9 mouse cellular contexts compared by ENCODE assay signal in genomic region chr16:56175867-56176581, GRCm38 (mm10). TPM values are rescaled to one million over a fixed set of nuclear protein-coding genes. Genes with fewer than 3 reads are reported as not detected.
DNase-seq lines count a peak whose midpoint lies in the region; ATAC-seq and TF ChIP-seq lines count a peak whose summit lies in the region.
"Had no signal": no experiment of that assay in that cellular context is flagged by ENCODE, and none has a peak within 500 bp of the region (broad histone marks: within the 10 kb centered on the region; RNA-seq: fewer than 3 reads in every experiment).

No protein-coding gene starts in this region.

- H3K4me3 ChIP-seq in layer of hippocampus, adult 2 months: no peak overlapping the region
- H3K4me3 ChIP-seq in MEL (ENCODE audit: control insufficient read depth in 1 of 2, insufficient read depth in 1 of 2, low read depth in 2 of 2, low read length in 2 of 2): no peak overlapping the region
- no peak overlapping the region for H3K4me3 ChIP-seq in embryonic facial prominence, embryonic 11.5 days (ENCODE audit: low read depth, low read length)
- H3K4me3 ChIP-seq: heart, embryonic 13.5 days had no signal

- no peak for TF ChIP-seq POLR2A in MEL (IDR thresholded peaks at IDR 0.05; ENCODE audit: control insufficient read depth in 1 of 2, insufficient read depth in 1 of 2, low read depth in 1 of 2, low read length in 2 of 2, poor library complexity in 1 of 2)

- peak; percentile 39 for TF ChIP-seq RAD21 in MEL (IDR thresholded peaks at IDR 0.05; ENCODE audit: low read depth, low read length)

- no peak overlapping the region for H3K9ac ChIP-seq in MEL (ENCODE audit: control insufficient read depth, low read depth, low read length, poor library complexity, severe bottlenecking)
- no peak overlapping the region for H3K9ac ChIP-seq in embryonic facial prominence, embryonic 11.5 days (replicated peaks; ENCODE audit: low read length)
- H3K9ac ChIP-seq: heart, embryonic 13.5 days had no signal

- H3K27me3 ChIP-seq in MEL (ENCODE audit: control insufficient read depth in 1 of 2, insufficient read depth in 2 of 2, low read length in 2 of 2): no peaks in the 10 kb centered on the region
- H3K27me3 ChIP-seq in embryonic facial prominence, embryonic 11.5 days (ENCODE audit: control insufficient read depth, insufficient read depth, low read length): no peaks in the 10 kb centered on the region
- H3K27me3 ChIP-seq: heart, embryonic 13.5 days had no signal

- peaks cover 0 to 8% of the 10 kb centered on the region in 2 experiments; a peak in 2 of 4 replicates for H3K36me3 ChIP-seq in MEL (ENCODE audit: control insufficient read depth in 1 of 2, insufficient read depth in 2 of 2, low read length in 2 of 2)
- peaks cover 6% of the 10 kb centered on the region for H3K36me3 ChIP-seq in embryonic facial prominence, embryonic 11.5 days (replicated peaks; ENCODE audit: control insufficient read depth, insufficient read depth, low read depth, low read length)

- no peaks in the 10 kb centered on the region for H3K9me3 ChIP-seq in MEL (replicated peaks; ENCODE audit: insufficient read depth, low read length)
- no peaks in the 10 kb centered on the region for H3K9me3 ChIP-seq in embryonic facial prominence, embryonic 11.5 days (replicated peaks; ENCODE audit: control insufficient read depth, low read length)
- H3K9me3 ChIP-seq: heart, embryonic 13.5 days had no signal

- no peak for TF ChIP-seq EP300 in MEL (IDR thresholded peaks at IDR 0.05; ENCODE audit: low read depth in 1 of 2, low read length in 2 of 2)

- 71% methylated on average over 8 of the region's 8 CpGs for WGBS in embryonic facial prominence, embryonic 11.5 days

- H3K4me1 ChIP-seq in MEL (ENCODE audit: control insufficient read depth in 1 of 2, insufficient read depth in 2 of 2, low read length in 2 of 2): no peaks in the 10 kb centered on the region
- H3K4me1 ChIP-seq in embryonic facial prominence, embryonic 11.5 days (ENCODE audit: control insufficient read depth, insufficient read depth, low read length): no peaks in the 10 kb centered on the region
- H3K4me1 ChIP-seq: heart, embryonic 13.5 days had no signal

- peak; percentile 52 for DNase-seq in adrenal gland, postnatal 14 days
- DNase-seq in adrenal gland, adult 8-10 months: no peak
- no peak for DNase-seq in layer of hippocampus, adult 2 months (ENCODE audit: low spot score in 2 of 2)
- DNase-seq in layer of hippocampus, adult 18-20 months (ENCODE audit: low spot score in 2 of 2): no peak
- peak; percentile 52 for DNase-seq in MEL (ENCODE audit: low read depth, low spot score)
- peak; percentile 10 for DNase-seq in embryonic facial prominence, embryonic 11.5 days (ENCODE audit: low spot score)
- DNase-seq in testis, postnatal 10 days (ENCODE audit: low spot score): peak; percentile 54
- no peak for DNase-seq in frontal cortex, postnatal 36 days (ENCODE audit: low spot score in 2 of 2)

- no peak overlapping the region for H3K27ac ChIP-seq in layer of hippocampus, adult 2 months
- H3K27ac ChIP-seq in MEL (ENCODE audit: control insufficient read depth, low read depth, low read length): no peak overlapping the region
- no peak overlapping the region for H3K27ac ChIP-seq in embryonic facial prominence, embryonic 11.5 days (replicated peaks; ENCODE audit: low read depth, low read length)
- H3K27ac ChIP-seq: heart, embryonic 13.5 days had no signal

- peak; percentile 54 for TF ChIP-seq CTCF in layer of hippocampus, adult 2 months (conservative IDR thresholded peaks at IDR 0.05)
- TF ChIP-seq CTCF in MEL (IDR thresholded peaks at IDR 0.05 in 2 of 3, conservative IDR thresholded peaks at IDR 0.05 in 1 of 3; ENCODE audit: control insufficient read depth in 1 of 3, insufficient read depth in 1 of 3, low read depth in 2 of 3, low read length in 3 of 3, poor library complexity in 1 of 3, severe bottlenecking in 1 of 3): peak; percentile 45 to 50 (median 46)

- no peak overlapping the region for H3K4me2 ChIP-seq in embryonic facial prominence, embryonic 11.5 days (ENCODE audit: low read depth, low read length)
- H3K4me2 ChIP-seq: heart, embryonic 13.5 days had no signal

- ATAC-seq in embryonic facial prominence, embryonic 11.5 days (replicated peaks; ENCODE audit: insufficient number of reproducible peaks, low FRiP score, low TSS enrichment, low read depth): no peak

- H3K79me2 ChIP-seq in MEL (ENCODE audit: control insufficient read depth, insufficient read depth, low read length, poor library complexity): no peaks in the 10 kb centered on the region

TF ChIP-seq in MEL, 35 proteins besides CTCF, POLR2A, EP300 and RAD21:
- TF ChIP-seq SMC3 (IDR thresholded peaks at IDR 0.05; ENCODE audit: low read depth, low read length) (peak; percentile 31), RCOR1 (IDR thresholded peaks at IDR 0.05; ENCODE audit: low read depth, low read length) (no peak)

RNA-seq across cellular contexts. Expression of gene Impg2, which starts 28.1 kb away (rescaled TPM):
- total RNA-seq in adrenal gland, postnatal 14 days (2021): 0.37 and 0.41 TPM in 2 replicates
- under 1 TPM; 0.17 to 0.71 (median 0.50) TPM for total RNA-seq in adrenal gland, adult 8-10 months (2022)
- 1 to 10 TPM in 1 of 2 experiments, under 1 TPM in 1; 0.97 to 1.1 TPM for total RNA-seq in layer of hippocampus, adult 2 months (2021)
- under 1 TPM; 0.66 to 0.69 TPM for total RNA-seq in layer of hippocampus, adult 18-20 months (2021)
- total RNA-seq in MEL (2012; rRNA removed): 0.04 TPM in 1 of 2 replicates, not detected in the other
- under 1 TPM in 1 of 2 experiments, not detected in 1; 0.01 TPM for polyA plus RNA-seq in MEL (2012; ENCODE audit: insufficient read depth in 1 of 2, insufficient read length in 2 of 2, low read depth in 1 of 2, low replicate concordance in 2 of 2, missing spikeins in 1 of 2)
- 0.11 TPM in 1 of 2 replicates, not detected in the other for polyA plus RNA-seq in embryonic facial prominence, embryonic 11.5 days (2014; fragmentation: Nextera tagmentation; extraction: Ambion mirVana)

Comparison
In these comparisons a context has a peak if more than half of its experiments do, and no peak if none do; other contexts are left out.
1. DNase-seq: peak in adrenal gland, postnatal 14 days (single experiment), MEL (single experiment), embryonic facial prominence, embryonic 11.5 days (single experiment) and testis, postnatal 10 days (single experiment); none in adrenal gland, adult 8-10 months (single experiment), layer of hippocampus, adult 2 months (0 of 2), layer of hippocampus, adult 18-20 months (0 of 2) and frontal cortex, postnatal 36 days (0 of 2).